Mouse (Mus musculus): ENCODE data around the gene Gpn3. TPM values are rescaled to one million over a fixed set of nuclear protein-coding genes. Genes with fewer than 3 reads are reported as not detected.

The Gpn3 gene
- 33.9 and 36.5 TPM in 2 replicates for polyA plus RNA-seq (2015; fragmentation: Nextera tagmentation; extraction: Ambion mirVana)

GRCm38 (mm10) chr5:122371591-122372191 lies at the start of gene Gpn3:
Gene Gpn3, plus strand, starts transcription at chr5:122371876.

GRCm38 (mm10) chr5:122353807-122354491 lies 17.7 kb upstream of the Gpn3 start, which contains the start of the genes Rad9b and Vps29:
Gene Rad9b, minus strand, starts transcription at chr5:122354233.
Gene Vps29, plus strand, starts transcription at chr5:122354369.

GRCm38 (mm10) chr5:122372192-122372769 lies 605 bp downstream of the Gpn3 start, which contains the start of gene Fam216a:
Gene Fam216a, minus strand, starts transcription at chr5:122372364.

DNA sequence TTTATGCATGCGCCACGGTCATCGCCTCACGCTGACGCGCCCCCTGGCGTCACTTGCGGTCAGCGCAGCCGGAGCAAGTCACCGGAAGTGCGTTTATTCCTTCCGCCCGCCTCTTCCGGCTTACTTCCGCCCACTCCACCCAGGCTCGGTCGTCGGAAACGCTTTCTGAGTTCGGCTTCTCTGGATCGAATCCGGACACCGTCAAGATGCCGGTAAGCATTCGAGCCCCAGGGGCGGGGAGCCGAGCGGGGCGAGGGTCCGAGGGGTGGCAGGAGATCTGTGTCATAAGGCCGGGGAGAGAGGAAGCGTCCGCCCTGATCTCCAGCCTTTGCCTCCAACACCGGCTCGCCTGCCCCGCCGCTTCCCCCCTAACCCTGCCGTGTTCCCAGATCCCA lies 20.1 kb downstream of the Gpn3 start, which contains the start of gene Arpc3:
Gene Arpc3 (plus strand): TSS at position 93 of the 395 bp plus-strand sequence.

DNA sequence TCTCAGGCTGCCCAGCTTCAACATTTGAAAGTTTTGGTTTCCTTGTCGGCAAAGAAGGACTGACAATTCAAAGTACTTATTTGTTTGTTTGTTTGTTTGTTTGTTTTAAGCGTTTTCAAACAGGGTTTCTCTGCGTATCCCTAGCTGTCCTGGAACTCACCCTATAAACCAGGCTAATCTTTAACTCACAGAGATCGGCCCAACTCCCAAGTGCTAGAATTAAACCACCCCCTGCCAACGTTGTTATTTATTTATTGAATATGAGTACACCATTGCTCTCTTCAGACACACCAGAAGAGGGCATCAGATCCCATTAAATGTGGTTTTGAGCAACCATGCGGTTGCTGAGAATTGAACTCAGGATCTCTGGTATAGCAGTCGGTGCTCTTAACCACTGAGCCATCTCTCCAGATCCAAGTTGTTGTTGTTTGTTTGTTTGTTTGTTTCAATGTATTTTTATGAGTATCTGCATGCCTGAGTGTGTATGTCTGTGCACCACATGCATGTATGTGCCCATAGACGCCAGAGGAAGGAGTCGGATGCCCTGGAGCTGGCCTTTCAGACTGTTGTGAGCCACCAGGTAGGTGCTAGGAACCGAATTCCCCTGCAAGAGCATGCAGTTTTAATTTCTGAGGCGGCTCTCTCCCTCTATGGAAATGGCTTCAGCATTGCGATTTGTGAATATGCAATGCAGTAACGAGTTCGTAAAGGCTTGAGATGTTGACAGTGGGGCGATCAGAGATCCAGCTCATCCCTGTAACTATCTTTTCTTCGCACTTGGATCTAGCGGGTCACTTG lies 49.8 kb downstream of the Gpn3 start, which contains the start of gene Anapc7:
Gene Anapc7 (plus strand): TSS at position 423 of the 798 bp plus-strand sequence.

Other genes with a start within 250 kb of the Gpn3 start
- gene Ccdc63, start 231.1 kb upstream of the Gpn3 start, polyA plus RNA-seq (2015; fragmentation: Nextera tagmentation; extraction: Ambion mirVana), result 0.13 TPM in 1 of 2 replicates, not detected in the other
- 116 and 129 TPM in 2 replicates for gene Ppp1cc, start 213.6 kb upstream of the Gpn3 start, polyA plus RNA-seq (2015; fragmentation: Nextera tagmentation; extraction: Ambion mirVana)
- gene Hvcn1, start 165.1 kb upstream of the Gpn3 start, polyA plus RNA-seq (2015; fragmentation: Nextera tagmentation; extraction: Ambion mirVana), result 2.2 and 3.1 TPM in 2 replicates
- 3.7 and 4.0 TPM in 2 replicates for gene Tctn1, start 107.4 kb upstream of the Gpn3 start, polyA plus RNA-seq (2015; fragmentation: Nextera tagmentation; extraction: Ambion mirVana)
- gene Pptc7, start 87.5 kb upstream of the Gpn3 start, polyA plus RNA-seq (2015; fragmentation: Nextera tagmentation; extraction: Ambion mirVana), result 7.2 and 7.7 TPM in 2 replicates
- 4.2 and 4.7 TPM in 2 replicates for gene Rad9b, start 17.6 kb upstream of the Gpn3 start, polyA plus RNA-seq (2015; fragmentation: Nextera tagmentation; extraction: Ambion mirVana)
- gene Vps29, start 17.5 kb upstream of the Gpn3 start, polyA plus RNA-seq (2015; fragmentation: Nextera tagmentation; extraction: Ambion mirVana), result 232 and 251 TPM in 2 replicates
- gene Fam216a, start 488 bp downstream of the Gpn3 start, polyA plus RNA-seq (2015; fragmentation: Nextera tagmentation; extraction: Ambion mirVana), result 21.3 and 24.0 TPM in 2 replicates
- 110 and 122 TPM in 2 replicates for gene Arpc3, start 20.0 kb downstream of the Gpn3 start, polyA plus RNA-seq (2015; fragmentation: Nextera tagmentation; extraction: Ambion mirVana)
- 23.5 and 27.9 TPM in 2 replicates for gene Anapc7, start 49.8 kb downstream of the Gpn3 start, polyA plus RNA-seq (2015; fragmentation: Nextera tagmentation; extraction: Ambion mirVana)
- 83.6 and 86.4 TPM in 2 replicates for gene Atp2a2, start 130.3 kb downstream of the Gpn3 start, polyA plus RNA-seq (2015; fragmentation: Nextera tagmentation; extraction: Ambion mirVana)
- gene Ift81, start 242.6 kb downstream of the Gpn3 start, polyA plus RNA-seq (2015; fragmentation: Nextera tagmentation; extraction: Ambion mirVana), result 19.3 and 21.8 TPM in 2 replicates